Mouse (Mus musculus) layer of hippocampus, adult 18-20 months (tissue): ENCODE measurements at regions not wholly inside any gene's neighbourhood (a gene's known extent, or its start where the extent isn't known, plus 50 kb on each side); places are given as distances from the start of the nearest gene placed in this dataset.

Experiments used
- DNase-seq, 2 experiments: peaks; one replicate each; pipeline ENCODE4 v3.0.0; 2022; ENCODE audit warnings: low spot score in 2 of 2

DNA sequence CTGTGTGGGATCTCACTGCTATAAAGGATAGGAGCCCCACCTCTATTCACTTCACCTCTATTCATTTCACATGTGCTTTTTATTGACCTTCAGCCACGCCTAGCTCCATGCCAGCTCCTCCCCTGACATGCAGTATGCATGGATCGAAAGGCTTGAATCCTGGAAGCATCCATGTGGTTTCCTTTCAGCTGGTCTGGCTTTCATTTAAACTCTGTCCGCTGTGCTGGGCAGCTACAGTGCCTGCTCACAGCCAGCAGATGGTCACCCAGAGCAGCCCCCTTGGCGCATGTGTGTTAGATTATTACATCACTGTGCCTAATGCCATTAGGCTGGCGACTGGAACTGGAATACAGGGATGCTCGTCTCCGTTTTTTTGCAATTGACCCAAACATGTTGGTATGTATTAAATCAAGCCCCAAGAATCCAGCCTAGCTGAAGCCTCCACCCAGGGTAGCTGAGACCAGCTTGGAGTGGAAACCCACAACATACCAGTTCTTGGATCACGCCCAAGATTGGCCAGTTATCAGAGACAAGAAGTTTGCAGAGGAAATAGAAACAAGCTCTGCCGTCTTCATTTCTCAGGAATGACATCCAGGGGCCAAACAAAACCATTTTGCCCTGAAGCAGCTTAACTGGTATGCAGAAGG, 113.2 kb downstream of the Inhbb start:
- DNase-seq = peak in 1 of 2 experiments; percentile 17

DNA sequence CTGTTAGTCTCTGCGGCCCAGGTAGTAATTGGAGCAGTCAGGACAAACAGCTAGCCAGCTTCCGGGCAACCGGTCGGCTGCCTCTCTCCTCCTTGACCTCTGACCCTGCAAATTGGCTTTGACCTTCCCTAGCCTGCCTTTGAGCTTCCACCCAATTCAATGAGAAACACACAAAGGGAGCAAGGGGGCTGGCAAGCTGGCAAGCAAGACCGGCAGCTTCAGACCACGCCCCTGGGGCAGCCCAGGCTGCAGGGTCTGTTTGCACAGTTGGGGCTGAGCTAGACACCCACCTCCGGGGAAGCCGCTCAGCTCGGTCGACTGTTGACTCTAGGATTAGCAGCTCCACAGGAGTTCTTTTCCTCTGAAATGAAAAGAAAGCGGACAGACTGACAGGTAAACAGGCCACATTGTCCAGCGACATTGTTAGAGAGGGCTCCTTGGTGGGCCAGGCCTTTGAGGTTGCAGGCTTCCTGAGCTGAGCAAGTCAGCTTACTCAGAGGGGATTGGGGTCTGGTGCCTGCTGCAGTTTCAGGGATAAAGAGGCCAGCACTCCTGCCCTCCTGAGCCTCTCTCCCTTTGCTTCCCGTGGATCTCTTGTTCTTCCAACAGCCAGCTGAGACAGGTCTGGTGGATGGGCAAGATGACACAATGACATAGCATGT, 116.6 kb downstream of the Inhbb start:
- no peak for DNase-seq

DNA sequence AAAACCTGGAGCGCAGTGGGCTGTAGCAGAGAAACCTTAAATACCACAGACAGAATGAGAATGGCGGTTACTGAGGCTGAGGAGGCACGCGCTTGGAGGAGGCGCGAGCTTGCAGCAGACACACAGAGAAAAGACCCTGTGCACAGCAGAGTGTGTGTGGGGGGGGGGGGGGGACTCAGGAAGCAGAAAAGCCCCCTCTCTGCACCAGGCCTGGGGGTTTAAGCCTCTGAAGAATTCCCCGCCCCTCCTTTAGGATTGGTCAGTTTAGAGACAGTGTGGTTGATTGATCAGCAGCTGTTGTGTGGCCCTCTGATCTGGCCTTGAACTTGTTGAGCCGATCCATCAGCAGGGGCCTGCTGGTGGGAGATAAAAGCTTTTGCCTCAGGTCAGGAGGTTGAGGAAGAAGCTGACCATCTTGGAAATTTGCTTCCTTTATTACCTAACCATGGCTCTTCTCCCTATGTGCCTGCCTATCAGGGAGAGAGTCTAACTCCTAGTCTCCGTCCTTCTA, 117.5 kb downstream of the Inhbb start:
- no peak for DNase-seq

DNA sequence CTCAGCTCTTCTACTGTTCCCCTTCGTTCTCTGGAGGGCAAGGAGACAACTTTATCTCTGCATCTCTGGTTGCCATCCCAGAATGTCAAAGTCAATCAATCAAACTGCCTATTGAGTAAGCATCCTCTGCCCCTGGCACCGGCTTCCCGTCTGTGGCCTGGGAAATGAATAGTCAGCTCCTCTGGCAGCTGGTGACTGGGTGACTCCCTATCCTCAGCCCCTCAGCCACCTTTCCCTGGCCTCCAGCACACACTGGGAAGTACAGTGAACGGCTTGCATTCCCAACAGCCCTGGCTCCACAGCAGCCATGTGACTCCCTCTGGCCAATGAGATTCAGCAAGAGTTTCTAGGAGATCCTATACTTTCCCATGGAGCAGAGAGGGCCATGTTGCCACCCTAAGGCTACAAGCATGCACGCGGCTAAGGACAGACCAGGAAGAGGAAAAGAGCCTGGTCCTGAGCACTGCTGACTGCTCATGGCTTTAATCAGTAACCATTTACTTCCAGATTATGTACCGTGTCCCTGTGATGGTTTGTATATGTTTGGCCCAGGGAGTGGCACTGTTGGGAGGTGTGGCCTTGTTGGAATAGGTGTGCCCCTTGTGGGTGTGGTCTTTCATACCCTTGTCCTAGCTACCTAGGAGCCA, 119.6 kb downstream of the Inhbb start:
- no peak for DNase-seq

DNA sequence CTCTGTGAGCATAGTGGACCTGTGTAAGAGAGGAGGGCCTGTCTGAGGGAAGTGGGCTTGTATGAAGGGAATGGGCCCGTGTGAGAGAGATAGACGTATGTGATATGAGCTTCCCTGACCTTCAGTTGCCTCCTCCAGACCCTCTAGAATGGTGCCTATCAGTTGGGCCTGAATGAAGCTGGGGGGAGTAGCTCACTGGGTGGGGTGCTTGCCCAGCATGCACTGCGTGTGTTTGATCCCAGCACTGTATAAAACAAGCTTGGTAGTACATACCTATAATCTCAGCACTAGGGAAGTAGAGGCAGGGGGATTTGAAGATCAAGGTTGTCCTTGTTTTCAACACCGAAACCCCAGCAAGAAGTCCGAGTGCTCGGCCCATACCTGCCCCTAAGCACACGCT, 120.1 kb downstream of the Inhbb start:
- no peak for DNase-seq

DNA sequence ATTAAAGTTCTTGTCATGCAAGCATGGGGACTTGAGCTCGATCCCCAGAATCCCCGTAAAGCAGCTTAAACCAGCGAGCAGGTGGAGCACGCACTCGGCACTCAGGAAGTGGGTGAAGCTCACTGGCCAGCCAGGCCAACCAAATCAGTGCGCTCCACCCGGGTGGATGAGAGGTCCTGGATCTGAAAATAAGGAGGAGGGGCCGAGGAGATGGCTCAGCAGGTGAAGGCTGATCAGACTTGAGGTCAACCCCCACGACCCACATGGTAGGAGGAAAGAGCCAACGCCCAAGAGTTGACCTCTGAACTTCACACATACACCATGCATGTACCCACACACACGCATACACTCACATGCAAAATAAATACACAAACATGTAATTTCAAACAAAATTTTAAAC, 120.8 kb downstream of the Inhbb start:
- no peak for DNase-seq

DNA sequence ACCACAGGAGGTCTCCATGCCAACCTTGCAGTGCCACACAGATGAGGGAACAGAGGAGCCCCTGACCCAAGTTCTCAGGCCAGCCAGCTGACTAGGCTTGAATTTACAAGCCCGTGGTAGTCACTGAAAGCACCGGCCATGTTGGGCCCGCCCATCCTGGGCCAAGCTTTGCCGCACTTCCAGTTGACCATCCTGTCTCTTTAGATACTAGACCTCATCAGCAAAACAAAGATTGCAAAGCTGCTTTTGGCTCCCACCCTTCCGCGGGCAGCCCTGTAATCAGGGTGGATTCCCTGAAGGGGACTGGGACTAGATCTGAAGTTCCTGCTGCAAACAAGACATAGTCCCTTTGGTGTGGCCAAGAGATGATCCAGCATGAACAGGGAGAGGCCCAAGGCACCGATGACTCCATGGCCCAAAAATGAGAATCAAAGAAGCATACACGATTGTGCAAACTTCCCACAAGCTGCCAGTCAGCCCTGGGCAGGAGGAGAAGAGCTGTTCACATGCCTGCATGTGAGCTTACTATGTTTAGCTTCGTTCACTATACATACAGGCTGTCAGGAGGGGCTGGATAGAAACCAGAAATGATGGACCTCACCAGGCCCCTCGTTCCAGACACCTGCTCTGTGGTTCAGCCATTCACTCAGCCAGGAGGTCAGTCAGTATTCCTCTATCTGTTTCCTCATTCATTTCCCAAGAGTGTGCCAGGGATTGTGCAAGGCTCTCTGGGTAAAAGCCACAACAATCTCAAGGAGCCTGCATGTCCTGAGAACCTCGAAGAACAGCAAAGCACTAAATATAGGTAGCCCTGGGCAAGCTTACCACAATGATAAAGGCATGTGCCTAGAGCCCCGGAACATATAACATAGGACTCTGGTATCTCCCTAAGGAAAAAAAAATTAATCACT, 122.0 kb downstream of the Inhbb start:
- no peak for DNase-seq

DNA sequence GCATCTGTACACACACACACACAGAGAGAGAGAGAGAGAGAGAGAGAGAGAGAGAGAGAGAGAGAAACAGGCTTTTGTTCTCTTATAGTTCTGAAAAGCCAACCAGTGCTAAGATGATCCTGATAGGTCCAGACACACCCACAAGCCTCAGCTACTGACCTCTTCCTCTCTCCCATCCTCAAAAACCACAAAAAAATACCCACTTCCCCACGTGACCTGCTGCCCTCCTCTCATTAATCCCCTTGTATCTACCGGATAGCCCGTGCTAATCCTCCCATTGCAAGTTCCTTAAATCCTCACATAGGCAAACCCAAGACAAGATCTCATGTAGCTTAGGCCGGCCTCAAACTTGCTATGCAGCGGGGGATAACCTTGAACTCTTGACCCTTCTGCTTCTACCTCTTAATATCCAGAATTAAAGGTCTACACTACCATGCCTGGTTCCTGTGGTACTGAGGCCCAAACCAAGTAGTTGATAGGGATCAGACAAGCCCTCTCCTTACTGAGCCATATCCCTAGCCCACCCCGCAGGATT, 123.3 kb downstream of the Inhbb start:
- DNase-seq = no peak

DNA sequence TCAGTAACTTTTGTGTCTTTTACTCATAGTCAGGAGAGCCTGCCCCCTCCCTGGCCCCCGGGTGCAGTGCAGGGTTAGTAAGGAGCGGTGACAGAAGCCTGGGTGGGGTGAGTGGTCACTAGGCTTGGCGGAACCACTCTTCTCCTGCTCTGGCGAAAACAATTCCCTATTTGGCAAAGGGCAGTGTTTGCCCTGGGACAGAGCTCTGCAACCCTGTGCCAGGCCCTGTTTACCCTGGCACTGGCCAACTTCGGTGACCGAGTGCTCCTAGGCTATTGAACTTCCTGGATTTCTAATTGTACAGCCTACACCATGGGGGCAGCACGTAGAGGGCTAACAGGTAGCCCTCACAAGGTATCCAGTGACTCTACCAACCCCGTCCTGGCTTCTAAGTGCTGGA, 126.9 kb downstream of the Inhbb start:
- peak in 1 of 2 experiments; percentile 6 for DNase-seq

DNA sequence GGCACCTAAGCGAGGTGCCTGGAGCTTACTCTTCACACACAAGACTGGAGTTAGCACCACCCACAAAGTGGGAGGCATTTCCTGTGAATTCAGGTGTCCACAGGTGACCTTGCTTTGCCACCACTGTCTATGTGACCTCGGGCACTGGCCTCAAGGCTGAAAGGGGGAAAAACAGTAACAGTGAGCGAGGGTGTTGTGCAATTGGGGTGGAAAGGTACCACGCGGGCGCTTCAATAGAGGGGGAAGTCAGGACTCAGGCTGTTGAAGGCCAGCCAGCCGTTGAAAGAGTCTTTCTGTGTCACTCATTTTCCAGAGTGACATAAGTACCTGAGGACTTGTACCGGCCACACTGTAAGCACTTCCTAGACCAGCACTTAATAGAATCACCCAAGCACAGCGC, 128.2 kb downstream of the Inhbb start:
- no peak for DNase-seq

DNA sequence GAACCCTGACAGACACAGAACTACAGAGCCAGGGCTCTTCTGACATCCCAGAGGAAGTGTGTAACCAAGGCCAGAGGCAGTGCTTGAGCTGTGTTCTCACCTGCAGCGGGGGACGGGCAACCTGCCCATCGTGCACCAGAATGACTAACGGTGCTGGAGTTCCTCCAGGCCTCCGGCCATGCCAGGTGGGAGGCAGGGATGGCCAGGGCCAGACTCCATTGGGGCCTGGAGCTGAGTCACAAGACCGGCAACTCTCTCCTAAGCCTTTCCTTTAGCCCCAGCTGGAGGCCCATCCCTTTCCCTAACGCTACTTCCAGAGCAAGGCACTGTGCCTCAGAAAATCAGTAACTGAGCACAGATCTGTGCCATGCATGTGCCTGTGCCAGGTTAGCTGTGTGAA, 129.8 kb downstream of the Inhbb start:
- no peak for DNase-seq

DNA sequence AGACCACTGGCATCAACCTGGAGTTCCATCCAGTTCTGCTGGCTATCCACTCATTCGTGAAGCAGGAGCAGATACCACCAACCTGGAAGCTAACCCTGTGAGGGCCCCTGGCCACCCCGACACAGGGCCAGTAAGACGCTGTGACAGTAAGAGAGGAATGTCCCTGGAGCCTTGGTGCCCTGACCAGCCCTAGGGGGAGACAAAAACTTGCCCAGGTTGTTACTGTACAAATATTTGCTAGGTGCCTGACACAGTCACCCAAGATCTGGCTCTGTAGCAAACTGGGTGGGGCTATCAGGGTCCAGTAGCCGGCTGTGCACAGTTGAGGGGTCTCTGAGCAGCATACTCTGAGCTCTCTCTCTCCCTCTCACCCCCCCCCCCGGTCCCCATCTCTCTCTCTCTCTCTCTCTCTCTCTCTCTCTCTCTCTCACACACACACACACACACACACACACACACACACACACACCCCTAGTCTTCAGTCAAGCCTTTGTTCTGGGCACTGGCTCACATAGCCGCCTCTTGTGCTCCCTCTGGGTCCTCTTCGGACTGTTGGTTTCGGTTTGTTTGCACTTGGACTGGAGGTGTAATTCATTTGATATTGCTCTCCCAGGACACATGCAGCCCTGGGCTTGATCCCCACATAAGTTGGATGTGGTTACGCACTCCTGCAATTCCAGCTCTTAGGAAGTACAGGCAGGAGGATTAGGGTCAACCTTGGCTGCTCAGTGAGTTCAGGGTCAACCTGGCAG, 131.7 kb downstream of the Inhbb start:
- no peak for DNase-seq

DNA sequence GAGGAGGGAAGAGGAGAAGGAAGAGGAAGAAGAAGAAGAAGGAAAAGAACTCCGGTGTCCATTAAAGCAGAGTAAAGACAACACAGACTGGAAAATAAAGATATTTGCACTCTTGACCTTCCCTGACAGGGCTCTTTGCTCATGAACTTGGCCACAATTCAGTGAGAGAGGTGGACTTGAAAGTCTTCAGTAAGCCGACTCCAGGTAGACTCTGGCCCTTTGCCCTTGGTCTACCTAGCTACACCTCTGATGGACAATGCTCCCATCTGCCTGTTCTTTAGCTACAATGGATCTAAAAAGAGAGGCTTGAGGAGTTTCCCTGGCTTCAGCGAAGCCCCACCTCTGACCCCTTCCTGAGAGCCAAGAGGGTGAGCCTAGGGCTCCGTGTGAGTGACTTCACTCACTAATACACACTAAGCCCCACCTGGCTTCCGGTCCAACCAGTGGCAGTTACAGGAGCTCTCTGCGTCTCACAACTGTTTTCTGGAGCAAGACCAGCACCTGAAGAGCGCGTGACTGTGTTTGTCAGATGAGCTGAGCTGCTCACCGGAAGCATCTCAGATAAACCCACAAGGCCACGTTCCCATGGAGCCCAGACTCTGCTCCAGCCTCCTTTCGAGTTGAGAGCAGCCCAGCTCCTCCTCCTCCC, 132.4 kb downstream of the Inhbb start:
- DNase-seq = no peak

DNA sequence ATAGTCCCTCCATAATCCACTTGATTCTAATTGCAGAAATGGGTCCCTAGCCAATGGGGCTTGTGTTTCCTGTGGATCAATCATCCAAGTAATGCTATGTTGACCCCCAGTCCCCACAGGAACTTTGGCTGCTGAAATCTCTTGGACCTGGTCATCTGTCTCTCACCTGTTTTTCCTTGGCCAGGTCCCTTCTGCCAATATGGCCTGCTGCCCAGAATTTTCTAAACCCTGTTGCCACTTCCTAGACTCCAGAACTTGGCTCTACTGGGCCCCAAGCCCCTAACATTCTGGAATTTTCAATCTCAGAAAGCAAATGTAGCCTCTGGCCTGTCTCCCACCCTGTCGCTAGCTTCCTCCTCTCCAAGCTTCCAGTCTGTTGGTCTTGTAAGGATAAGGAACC, 139.6 kb downstream of the Inhbb start:
- DNase-seq = no peak

DNA sequence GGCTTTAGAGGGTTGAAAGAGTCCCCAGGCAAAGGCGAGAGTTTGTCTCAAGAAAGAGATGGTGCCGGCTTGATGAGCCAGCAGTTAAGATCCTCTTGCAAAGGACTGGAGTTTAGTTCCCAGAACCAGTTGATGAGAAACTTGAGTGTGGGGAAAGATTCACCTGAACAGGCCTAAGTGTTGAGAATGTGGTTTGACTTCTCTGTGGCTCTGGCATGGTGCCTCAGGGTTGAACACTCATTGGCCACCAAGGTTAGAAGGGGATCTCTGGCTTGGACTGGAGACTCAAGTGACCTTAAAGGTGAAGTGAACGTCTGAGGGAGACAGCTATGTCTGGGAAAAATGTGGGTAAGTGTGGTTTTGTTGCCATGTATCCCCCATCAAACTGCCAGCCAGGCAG, 142.8 kb downstream of the Inhbb start:
- DNase-seq = no peak

DNA sequence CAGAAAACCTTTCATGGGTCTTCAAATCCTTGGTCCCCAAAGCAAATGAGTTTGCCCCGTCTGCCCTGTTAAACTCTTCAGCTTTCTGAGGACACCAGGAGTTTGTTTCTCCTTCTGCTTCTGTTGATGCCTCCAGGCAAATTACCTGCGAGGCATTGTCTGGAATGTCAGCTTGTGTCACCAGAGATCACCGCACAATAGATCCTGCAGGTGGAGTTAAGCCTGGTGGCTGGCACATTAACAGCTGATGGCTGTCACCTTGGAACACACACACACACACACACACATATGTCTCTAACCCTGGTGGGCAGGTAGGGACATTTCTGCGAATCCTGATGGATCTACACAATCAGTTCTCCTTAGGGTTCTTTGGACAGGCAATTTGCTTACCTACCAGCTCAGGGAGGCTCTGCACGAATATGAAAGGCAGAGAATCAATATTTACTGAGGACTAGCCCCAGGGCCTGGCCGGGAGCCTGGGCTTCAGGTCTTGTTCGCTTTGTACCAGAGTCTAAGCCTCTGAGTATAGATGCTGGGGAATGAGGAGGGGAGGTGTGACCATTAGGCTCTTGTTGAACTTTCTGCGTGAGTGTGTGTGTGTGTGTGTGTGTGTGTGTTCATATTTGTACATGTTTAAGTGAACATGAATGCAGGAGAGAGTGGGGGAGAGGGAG, 143.4 kb downstream of the Inhbb start:
- no peak for DNase-seq

DNA sequence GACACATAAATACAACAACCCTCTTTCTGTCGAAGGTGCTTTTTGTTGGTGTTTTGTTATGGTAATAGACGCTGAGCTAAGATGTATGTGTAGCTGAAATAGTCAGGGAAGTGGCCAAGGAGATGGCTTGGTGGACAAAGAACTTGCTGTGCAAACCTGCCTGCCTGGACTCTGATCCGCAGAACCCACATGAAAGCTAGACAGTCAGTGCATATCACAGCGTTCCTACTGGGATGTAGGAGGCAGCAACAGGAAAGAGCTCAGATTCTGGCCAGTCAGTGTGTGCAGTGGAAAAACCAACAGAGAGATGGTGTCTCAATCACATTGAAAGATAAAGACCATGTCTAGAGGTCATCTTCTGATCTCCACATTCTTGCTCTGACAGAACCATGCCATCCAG, 144.1 kb downstream of the Inhbb start:
- no peak for DNase-seq

DNA sequence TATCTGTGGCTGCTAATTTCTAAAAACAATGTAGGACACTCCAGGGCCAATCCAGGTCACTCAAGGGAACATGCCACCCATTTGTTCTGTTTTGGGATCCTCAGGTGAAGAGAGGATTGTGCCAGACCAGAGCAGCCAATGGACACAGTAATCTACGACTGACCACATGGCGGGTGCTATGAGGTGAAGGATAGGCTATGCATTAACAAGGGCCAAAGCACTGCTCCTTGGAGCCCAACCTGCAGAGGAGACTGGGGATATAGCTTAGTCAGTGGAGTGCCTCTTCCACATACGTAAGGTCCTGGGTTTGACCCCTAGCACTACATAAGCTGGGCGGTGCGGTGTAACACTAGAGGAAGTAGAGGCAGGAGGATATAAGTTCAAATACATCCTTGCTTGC, 156.0 kb downstream of the Inhbb start:
- no peak for DNase-seq

DNA sequence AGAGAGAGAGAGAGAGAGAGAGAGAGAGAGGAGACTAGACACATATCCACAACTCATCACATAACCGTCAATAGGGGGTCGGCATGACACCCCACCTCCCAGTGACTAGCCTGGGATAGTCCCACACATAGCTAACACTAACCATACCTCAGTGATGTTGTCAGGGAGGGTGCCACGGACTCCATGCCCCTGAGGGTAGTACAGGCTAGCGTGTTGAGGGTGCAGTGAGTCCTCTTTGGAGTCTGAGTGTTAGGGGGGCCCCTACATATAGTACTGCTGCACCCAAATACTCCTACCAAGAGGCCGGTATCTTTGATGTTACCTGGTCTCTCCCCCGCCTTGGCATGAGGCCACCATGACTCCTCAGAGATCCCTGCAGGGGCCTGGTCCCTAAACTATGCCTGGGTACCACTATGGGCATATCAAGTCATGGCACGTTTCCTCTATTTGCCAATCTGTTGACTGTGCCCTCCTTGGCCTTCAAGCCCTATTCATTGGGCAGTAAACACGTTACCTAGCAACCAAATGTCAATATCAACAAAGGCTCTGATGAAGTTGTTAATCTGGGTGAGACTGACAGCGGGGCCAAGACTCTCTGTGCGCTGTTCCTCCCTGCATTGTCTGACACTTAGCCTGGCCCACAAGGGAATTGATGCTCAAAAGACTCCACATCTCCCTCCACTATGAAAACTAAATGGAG, 156.7 kb downstream of the Inhbb start:
- DNase-seq = no peak
